Mouse (Mus musculus) C2C12 (cell line): ENCODE results near the gene Gm20696.

ENCODE experiments used
- CTCF ChIP-seq: IDR thresholded peaks from one replicate; pipeline ENCODE4 v1.5.1; 2011; ENCODE audit not compliant: control insufficient read depth, insufficient read depth, insufficient read length
- MAX ChIP-seq: IDR thresholded peaks from one replicate; pipeline ENCODE4 v1.6.1; 2011; ENCODE audit warnings: mild to moderate bottlenecking, control low read depth

DNA sequence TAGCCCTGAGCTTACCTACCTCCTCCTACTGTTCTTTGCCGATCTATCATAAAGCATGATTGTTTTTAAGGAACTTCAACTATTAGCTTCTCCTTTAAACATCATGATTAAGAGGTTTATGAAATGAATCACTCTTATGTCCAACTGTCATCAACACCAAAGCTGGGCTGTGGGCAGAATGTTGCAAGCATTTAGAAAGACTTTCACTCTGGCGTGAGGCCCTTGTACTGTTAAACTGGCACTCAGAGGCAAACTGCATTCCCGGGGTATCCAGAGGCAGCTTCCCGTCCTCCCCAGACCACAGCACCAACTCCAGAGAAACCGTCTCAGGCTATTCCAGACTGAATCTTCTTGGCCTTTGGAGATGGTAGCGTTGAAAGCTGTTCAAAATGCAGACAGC lies 230.2 kb downstream of the Gm20696 start:
- TF ChIP-seq CTCF (no peak), MAX (no peak)
